Mouse (Mus musculus): ENCODE measurements around the gene Tshz3.

DNA sequence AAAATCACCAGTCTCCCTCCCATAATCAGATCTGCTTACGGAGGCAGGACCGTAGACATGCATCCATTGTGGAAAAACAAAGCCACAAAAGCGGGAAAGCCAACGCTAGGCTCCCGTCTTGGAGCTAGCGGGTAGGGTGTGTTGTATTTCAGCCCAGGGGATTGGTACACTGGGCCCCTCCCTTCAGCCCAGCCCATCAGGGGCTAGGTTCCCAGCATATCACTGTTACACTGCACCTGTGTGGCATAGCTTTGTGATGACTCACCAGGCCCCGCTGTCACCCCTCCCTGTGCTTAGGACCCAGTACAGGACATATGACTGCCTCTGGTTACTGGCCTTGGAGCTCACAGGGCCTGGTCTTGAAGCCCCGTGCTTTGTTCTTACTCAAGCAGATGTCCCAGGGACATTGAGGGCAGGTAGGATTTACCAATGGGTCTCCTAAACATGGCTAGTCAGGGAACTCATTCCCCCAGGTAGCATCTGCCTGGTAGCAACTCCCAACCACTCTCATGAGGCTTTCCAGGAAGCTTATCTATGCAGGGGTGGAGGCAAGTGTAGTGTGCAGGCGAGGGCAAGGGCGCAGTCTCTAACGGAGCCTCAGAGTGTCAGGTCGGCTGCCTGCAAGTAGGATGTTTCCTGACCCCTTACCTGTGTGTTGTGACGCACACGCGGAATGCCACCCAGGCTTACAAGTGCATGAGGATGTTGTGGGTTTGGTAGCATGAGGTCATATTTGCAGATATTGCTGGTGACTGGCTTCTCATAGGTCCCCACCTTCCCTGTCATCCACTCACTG lies 98.7 kb downstream of the Tshz3 start:
- TF ChIP-seq CTCF (IDR thresholded peaks at IDR 0.05; ENCODE audit: insufficient read depth, low read length) (no peak), POLR2A (IDR thresholded peaks at IDR 0.05; ENCODE audit: borderline replicate concordance, extremely low read depth, low read depth, low read length) (no peak)
